Mouse (Mus musculus): ENCODE results near the gene Cradd. TPM values are rescaled to one million over a fixed set of nuclear protein-coding genes. Genes with fewer than 3 reads are reported as not detected.
A peak's percentile ranks its signal among the peaks of the same experiment; 100 is the strongest.

Gene Cradd
- polyA plus RNA-seq, 1 experiment from 2014 or later: 15.4 TPM

DNA sequence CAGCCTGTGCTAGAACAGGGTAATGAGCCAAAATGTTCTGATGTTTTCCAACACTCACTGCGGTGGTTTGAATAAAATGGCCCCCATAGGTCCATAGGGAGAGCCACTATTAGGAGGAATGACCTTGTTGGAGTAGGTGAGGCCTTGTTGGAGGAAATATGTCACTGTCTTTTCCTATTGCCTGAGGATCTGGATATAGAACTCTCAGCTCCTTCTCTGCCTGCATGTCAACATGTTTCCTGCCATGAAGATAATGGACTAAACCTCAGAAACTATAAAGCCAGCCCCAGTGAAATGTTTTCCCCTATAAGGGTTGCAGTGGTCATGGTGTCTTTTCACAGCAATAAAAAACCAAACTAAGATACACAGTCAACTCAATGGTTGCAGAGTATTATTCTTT is 6.0 kb upstream of the Cradd start:
- WGBS: 90% methylated on average over 1 of the region's 1 CpGs
- no peaks in the 10 kb centered on the region for H3K27me3 ChIP-seq (replicated peaks; ENCODE audit: insufficient read depth, low read length)
- no peak for DNase-seq (ENCODE audit: low spot score)

DNA sequence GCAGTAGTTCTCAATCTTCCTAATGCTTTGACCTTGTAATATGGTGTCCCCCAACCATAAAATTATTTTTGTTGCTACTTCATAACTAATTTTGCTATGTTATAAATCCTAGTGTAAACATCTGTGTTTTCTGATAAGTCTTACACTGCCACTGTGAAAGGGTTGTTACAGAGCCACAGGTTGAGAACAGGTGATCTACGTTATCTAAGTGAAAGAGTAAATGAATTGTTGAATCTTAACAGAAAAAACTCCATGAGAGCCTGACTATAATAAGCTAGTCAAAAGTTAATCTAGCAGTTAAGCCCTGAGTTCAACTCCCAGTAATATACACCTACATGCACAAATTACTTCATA is 322 bp upstream of the Cradd start:
- Histone ChIP-seq H3K9me3 (ENCODE audit: low read length) (no peaks in the 10 kb centered on the region), H3K4me2 (replicated peaks; ENCODE audit: low read depth, low read length) (no peak overlapping the region), H3K27me3 (replicated peaks; ENCODE audit: insufficient read depth, low read length) (no peaks in the 10 kb centered on the region), H3K4me1 (ENCODE audit: insufficient read depth, low read depth, low read length) (peaks cover 14% of the 10 kb centered on the region), H3K4me3 (ENCODE audit: low read depth, low read length) (peak overlapping the region; percentile 72; the same call in 1 of the 2 replicates), H3K36me3 (ENCODE audit: insufficient read depth, low read length) (no peaks in the 10 kb centered on the region), H3K9ac (replicated peaks; ENCODE audit: low read depth) (no peak overlapping the region), H3K27ac (ENCODE audit: low read length) (no peak overlapping the region)
- WGBS: 23% methylated on average over 1 of the region's 1 CpGs
- ATAC-seq (0 out of 2 replicates have a peak, but pooled peaks have one; percentile 2), DNase-seq (ENCODE audit: low spot score) (no peak)
- no peak for TF ChIP-seq CTCF (IDR thresholded peaks at IDR 0.05)
- no peak; the same call in 1 of the 2 replicates for TF ChIP-seq EP300 (IDR thresholded peaks at IDR 0.05)

More for the DNA sequence above, 6.0 kb upstream of the Cradd start:
- Histone ChIP-seq H3K9me3 (ENCODE audit: low read length) (no peaks in the 10 kb centered on the region), H3K36me3 (ENCODE audit: insufficient read depth, low read length) (no peaks in the 10 kb centered on the region), H3K4me2 (replicated peaks; ENCODE audit: low read depth, low read length) (no peak overlapping the region), H3K9ac (replicated peaks; ENCODE audit: low read depth) (no peak overlapping the region), H3K4me1 (ENCODE audit: insufficient read depth, low read depth, low read length) (no peaks in the 10 kb centered on the region), H3K27ac (ENCODE audit: low read length) (no peak overlapping the region), H3K4me3 (ENCODE audit: low read depth, low read length) (no peak overlapping the region)
- TF ChIP-seq EP300 (IDR thresholded peaks at IDR 0.05) (no peak), CTCF (IDR thresholded peaks at IDR 0.05) (no peak)
- no peak for ATAC-seq

GRCm38 (mm10) chr10:95322076-95323070 is 1.6 kb downstream of the Cradd start:
- H3K4me3 ChIP-seq (ENCODE audit: low read depth, low read length): peak overlapping the region; percentile 72; the same call in 1 of the 2 replicates
- WGBS: 28% methylated on average over 20 of the region's 20 CpGs
- ATAC-seq (peak; percentile 40), DNase-seq (ENCODE audit: low spot score) (peak; percentile 87)
- peak overlapping the region; percentile 99 for H3K27ac ChIP-seq (ENCODE audit: low read length)
- peaks cover 20% of the 10 kb centered on the region for H3K4me1 ChIP-seq (ENCODE audit: insufficient read depth, low read depth, low read length)
- peak overlapping the region; percentile 70 for H3K4me2 ChIP-seq (replicated peaks; ENCODE audit: low read depth, low read length)
- H3K9me3 ChIP-seq (ENCODE audit: low read length): no peaks in the 10 kb centered on the region
- no peak overlapping the region; the same call in 1 of the 2 replicates for H3K9ac ChIP-seq (replicated peaks; ENCODE audit: low read depth)
- no peaks in the 10 kb centered on the region for H3K36me3 ChIP-seq (ENCODE audit: insufficient read depth, low read length)
- no peaks in the 10 kb centered on the region for H3K27me3 ChIP-seq (replicated peaks; ENCODE audit: insufficient read depth, low read length)
- no peak; the same call in 1 of the 2 replicates for TF ChIP-seq EP300 (IDR thresholded peaks at IDR 0.05)
- no peak for TF ChIP-seq CTCF (IDR thresholded peaks at IDR 0.05)

- DNase-seq (ENCODE audit: low spot score) (no peak), ATAC-seq (no peak)
- Histone ChIP-seq H3K27me3 (replicated peaks; ENCODE audit: insufficient read depth, low read length) (no peaks in the 10 kb centered on the region), H3K27ac (ENCODE audit: low read length) (peak overlapping the region; percentile 57; the same call in 1 of the 2 replicates), H3K36me3 (ENCODE audit: insufficient read depth, low read length) (no peaks in the 10 kb centered on the region), H3K4me2 (replicated peaks; ENCODE audit: low read depth, low read length) (no peak overlapping the region), H3K4me3 (ENCODE audit: low read depth, low read length) (no peak overlapping the region), H3K4me1 (ENCODE audit: insufficient read depth, low read depth, low read length) (peaks cover 20% of the 10 kb centered on the region), H3K9ac (replicated peaks; ENCODE audit: low read depth) (no peak overlapping the region), H3K9me3 (ENCODE audit: low read length) (no peaks in the 10 kb centered on the region)
- no peak for TF ChIP-seq EP300 (IDR thresholded peaks at IDR 0.05)
- no peak for TF ChIP-seq CTCF (IDR thresholded peaks at IDR 0.05)
- WGBS: 61% methylated on average over 13 of the region's 13 CpGs
Observed at GRCm38 (mm10) chr10:95319001-95319400, 4.9 kb downstream of the Cradd start.

DNA sequence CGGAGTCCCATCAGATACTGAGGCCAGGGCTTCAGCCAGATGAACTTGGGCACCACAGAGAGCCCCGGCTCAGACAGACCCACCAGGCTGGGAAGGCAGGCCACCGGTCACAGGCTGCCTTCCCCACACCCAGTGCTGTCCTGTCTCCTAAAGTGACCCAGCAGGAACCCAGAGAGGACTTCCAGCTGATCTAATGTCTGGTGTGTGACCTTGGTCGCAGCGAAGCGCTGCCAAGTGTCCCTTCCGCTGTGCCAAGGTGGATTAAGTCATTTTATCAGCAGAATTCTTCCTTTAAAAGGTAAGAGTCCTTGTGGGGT is 5.6 kb downstream of the Cradd start:
- ATAC-seq (no peak), DNase-seq (ENCODE audit: low spot score) (no peak)
- Histone ChIP-seq H3K4me1 (ENCODE audit: insufficient read depth, low read depth, low read length) (peaks cover 20% of the 10 kb centered on the region), H3K4me3 (ENCODE audit: low read depth, low read length) (no peak overlapping the region), H3K9me3 (ENCODE audit: low read length) (no peaks in the 10 kb centered on the region), H3K9ac (replicated peaks; ENCODE audit: low read depth) (no peak overlapping the region), H3K27ac (ENCODE audit: low read length) (0 out of 2 replicates have a peak overlapping the region, but pooled peaks have one; percentile 44), H3K27me3 (replicated peaks; ENCODE audit: insufficient read depth, low read length) (no peaks in the 10 kb centered on the region), H3K36me3 (ENCODE audit: insufficient read depth, low read length) (no peaks in the 10 kb centered on the region), H3K4me2 (replicated peaks; ENCODE audit: low read depth, low read length) (no peak overlapping the region)
- TF ChIP-seq CTCF (IDR thresholded peaks at IDR 0.05) (no peak), EP300 (IDR thresholded peaks at IDR 0.05) (no peak)
- WGBS: 64% methylated on average over 7 of the region's 7 CpGs

- Histone ChIP-seq H3K9me3 (ENCODE audit: low read length) (no peaks in the 10 kb centered on the region), H3K4me1 (ENCODE audit: insufficient read depth, low read depth, low read length) (peaks cover 18% of the 10 kb centered on the region), H3K4me3 (ENCODE audit: low read depth, low read length) (no peak overlapping the region), H3K27ac (ENCODE audit: low read length) (0 out of 2 replicates have a peak overlapping the region, but pooled peaks have one; percentile 44), H3K9ac (replicated peaks; ENCODE audit: low read depth) (no peak overlapping the region), H3K36me3 (ENCODE audit: insufficient read depth, low read length) (no peaks in the 10 kb centered on the region), H3K4me2 (replicated peaks; ENCODE audit: low read depth, low read length) (no peak overlapping the region), H3K27me3 (replicated peaks; ENCODE audit: insufficient read depth, low read length) (no peaks in the 10 kb centered on the region)
- DNase-seq (ENCODE audit: low spot score) (no peak), ATAC-seq (no peak)
- TF ChIP-seq EP300 (IDR thresholded peaks at IDR 0.05): no peak
- TF ChIP-seq CTCF (IDR thresholded peaks at IDR 0.05): no peak
- WGBS: 83% methylated on average over 21 of the region's 21 CpGs
Observed at GRCm38 (mm10) chr10:95317581-95318391, 6.1 kb downstream of the Cradd start.
